Mouse (Mus musculus) lung, adult 2 months (tissue): ENCODE measurements around the gene Zfp146.

Source experiments
- CTCF ChIP-seq: fragments of 200-500 bp; IDR thresholded peaks from 2 replicates; pipeline ENCODE4 v1.5.1; 2011; ENCODE audit warnings: mild to moderate bottlenecking, low read length, control low read depth; ENCODE audit not compliant: insufficient read depth
- POLR2A ChIP-seq: fragments of 200-500 bp; IDR thresholded peaks from 2 replicates; pipeline ENCODE4 v1.6.1; 2011; ENCODE audit warnings: low read depth, mild to moderate bottlenecking, control low read depth, low read length, borderline replicate concordance; ENCODE audit errors: extremely low read depth

DNA sequence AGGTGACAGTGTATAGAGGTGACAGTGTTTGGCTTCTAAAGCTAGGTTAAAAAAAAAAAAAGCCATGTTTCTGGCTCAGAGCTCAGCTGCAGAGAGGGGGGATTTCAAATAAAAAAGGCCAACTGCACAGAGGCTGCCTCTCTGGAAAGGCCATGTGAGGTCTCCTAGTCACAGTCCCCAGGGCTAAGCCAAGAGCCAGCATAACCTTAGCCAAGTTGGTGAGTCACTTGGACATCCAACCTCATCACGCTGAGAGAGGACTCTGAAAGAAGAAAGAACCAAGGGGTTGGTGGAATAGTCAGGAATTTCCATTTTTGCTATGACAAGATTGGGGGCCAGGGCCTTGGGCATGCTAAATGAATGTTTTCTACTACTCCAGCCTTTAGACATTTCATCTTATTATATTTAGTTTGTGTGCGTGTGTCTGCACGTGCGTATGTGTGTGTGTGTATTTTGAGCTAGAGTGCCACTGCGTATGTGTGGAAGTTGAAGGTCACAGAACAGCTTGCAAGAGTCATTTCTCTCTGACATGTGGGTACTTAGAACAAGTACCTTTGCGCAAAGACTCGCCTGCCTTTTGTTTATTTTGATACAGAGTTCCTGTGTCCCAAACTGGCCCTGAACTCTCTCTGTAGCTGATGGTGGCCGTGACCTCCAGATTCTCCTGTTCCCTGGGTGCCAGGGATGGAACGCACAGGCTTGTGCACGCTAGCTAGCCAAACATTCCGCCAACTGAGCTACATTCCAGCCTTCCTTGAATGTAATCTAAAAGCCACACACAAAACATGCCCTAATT, 33.5 kb upstream of the Zfp146 start:
- TF ChIP-seq POLR2A, result no peak
- TF ChIP-seq CTCF, result no peak
